Mouse (Mus musculus) E14TG2a.4 (cell line): ENCODE results near the gene Trank1.

Experiments used
- CTCF ChIP-seq: conservative IDR thresholded peaks from 2 replicates; pipeline ENCODE4 v1.5.1; 2014; ENCODE audit warnings: low read length
- NANOG ChIP-seq: IDR thresholded peaks from 2 replicates; pipeline ENCODE4 v1.6.1; 2014; ENCODE audit warnings: borderline replicate concordance, low read length, mixed read lengths
- POU5F1 ChIP-seq: IDR thresholded peaks from 2 replicates; pipeline ENCODE4 v1.6.1; 2014; ENCODE audit warnings: low read length, borderline replicate concordance

DNA sequence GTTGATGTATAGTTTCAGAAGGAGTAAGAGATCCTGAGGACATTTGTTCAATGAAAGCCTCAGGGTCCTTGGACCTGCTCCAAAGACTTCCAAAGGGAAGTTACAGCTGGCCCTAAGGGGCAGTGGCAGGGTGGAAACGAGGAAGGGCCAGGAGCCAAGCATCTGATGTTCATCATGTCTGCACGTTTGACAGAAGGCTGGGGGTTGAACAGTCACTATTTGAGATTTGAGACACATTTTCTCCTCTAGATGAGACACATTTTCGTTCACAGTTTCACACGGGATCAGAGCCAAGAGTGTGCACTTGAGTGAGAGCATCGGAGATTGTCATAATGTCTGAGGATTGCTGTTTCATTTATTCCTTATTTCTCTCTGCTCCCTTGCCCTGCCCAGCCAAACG is 96.5 kb downstream of the Trank1 start:
- no peak for TF ChIP-seq CTCF
- no peak for TF ChIP-seq NANOG
- no peak for TF ChIP-seq POU5F1
